Mouse (Mus musculus) ES-Bruce4 (cell line): Measurements from ENCODE around the gene Mark3.

ENCODE experiments used
- CTCF ChIP-seq: IDR thresholded peaks from one replicate; pipeline ENCODE4 v1.8.1; 2011; ENCODE audit warnings: low read depth, low read length
- POLR2A ChIP-seq: IDR thresholded peaks from one replicate; pipeline ENCODE4 v1.8.1; 2011; ENCODE audit warnings: low read length; ENCODE audit not compliant: insufficient read depth

GRCm38 (mm10) chr12:111537341-111537740 is 37.0 kb upstream of the Mark3 start:
- no peak for TF ChIP-seq POLR2A
- no peak for TF ChIP-seq CTCF
